Mouse (Mus musculus): ENCODE results near the gene Zfp28.
"Not testable (repeated sequence)": the region's sequence is repeated elsewhere in the genome, so short reads cannot be mapped to it uniquely, and the experiment has no call there.

Gene Zfp28

GRCm38 (mm10) chr7:6383044-6383455 lies at the start of gene Zfp28:
Zfp28 (plus strand) TSS chr7:6383295.
- DNase-seq (ENCODE audit: low read depth, low spot score) = peak; percentile 98

GRCm38 (mm10) chr7:6339865-6340264 lies 43.2 kb upstream of the Zfp28 start:
- no peak for DNase-seq (ENCODE audit: low read depth, low spot score)

GRCm38 (mm10) chr7:6343501-6344071 lies 39.5 kb upstream of the Zfp28 start, which contains the start of gene Gm3854:
Gm3854 (plus strand) TSS chr7:6343759.
- DNase-seq (ENCODE audit: low read depth, low spot score) = peak; percentile 83

- no peak for DNase-seq (ENCODE audit: low read depth, low spot score)
These were observed 39.0 kb upstream of the Zfp28 start for GRCm38 (mm10) chr7:6344124-6344523.

GRCm38 (mm10) chr7:6358121-6358520 lies 25.0 kb upstream of the Zfp28 start:
- no peak for DNase-seq (ENCODE audit: low read depth, low spot score)

- peak; percentile 87 for DNase-seq (ENCODE audit: low read depth, low spot score)
These were observed 24.0 kb upstream of the Zfp28 start for GRCm38 (mm10) chr7:6358937-6359590.

- DNase-seq (ENCODE audit: low read depth, low spot score) = no peak
These were observed 22.5 kb upstream of the Zfp28 start for GRCm38 (mm10) chr7:6360477-6361060.

GRCm38 (mm10) chr7:6361756-6362155 lies 21.3 kb upstream of the Zfp28 start:
- no peak for DNase-seq (ENCODE audit: low read depth, low spot score)

- peak; percentile 98 for DNase-seq (ENCODE audit: low read depth, low spot score)
These were observed 20.6 kb upstream of the Zfp28 start for GRCm38 (mm10) chr7:6362268-6363046.

- peak; percentile 94 for DNase-seq (ENCODE audit: low read depth, low spot score)
These were observed 20.0 kb upstream of the Zfp28 start, which contains the start of gene Zfp78 for GRCm38 (mm10) chr7:6363047-6363488. Zfp78 (plus strand) TSS chr7:6363280.

GRCm38 (mm10) chr7:6364761-6365160 lies 18.3 kb upstream of the Zfp28 start:
- DNase-seq (ENCODE audit: low read depth, low spot score) = no peak

- DNase-seq (ENCODE audit: low read depth, low spot score) = no peak
These were observed 15.9 kb upstream of the Zfp28 start for GRCm38 (mm10) chr7:6367185-6367584.

GRCm38 (mm10) chr7:6368146-6368545 lies 14.9 kb upstream of the Zfp28 start:
- DNase-seq (ENCODE audit: low read depth, low spot score) = not testable (repeated sequence)

GRCm38 (mm10) chr7:6369460-6369859 lies 13.6 kb upstream of the Zfp28 start:
- DNase-seq (ENCODE audit: low read depth, low spot score) = no peak

GRCm38 (mm10) chr7:6372993-6373392 lies 10.1 kb upstream of the Zfp28 start:
- DNase-seq (ENCODE audit: low read depth, low spot score) = no peak

- no peak for DNase-seq (ENCODE audit: low read depth, low spot score)
These were observed 4.7 kb upstream of the Zfp28 start for GRCm38 (mm10) chr7:6378441-6378840.

- DNase-seq (ENCODE audit: low read depth, low spot score) = no peak
These were observed 1.7 kb upstream of the Zfp28 start for GRCm38 (mm10) chr7:6381431-6381830.

GRCm38 (mm10) chr7:6384011-6384410 lies 916 bp downstream of the Zfp28 start:
- no peak for DNase-seq (ENCODE audit: low read depth, low spot score)

- no peak for DNase-seq (ENCODE audit: low read depth, low spot score)
These were observed 3.9 kb downstream of the Zfp28 start for GRCm38 (mm10) chr7:6386995-6387394.

- no peak for DNase-seq (ENCODE audit: low read depth, low spot score)
These were observed 5.9 kb downstream of the Zfp28 start for GRCm38 (mm10) chr7:6388971-6389370.

- no peak for DNase-seq (ENCODE audit: low read depth, low spot score)
These were observed 6.4 kb downstream of the Zfp28 start for GRCm38 (mm10) chr7:6389449-6389848.
